Mouse (Mus musculus): Measurements from ENCODE around the gene Stt3b. TPM values are rescaled to one million over a fixed set of nuclear protein-coding genes. Genes with fewer than 3 reads are reported as not detected.

Stt3b gene
- not detected in 2 replicates for polyA plus RNA-seq (2012; ENCODE audit: insufficient read depth, insufficient read length, low replicate concordance, missing spikeins)

DNA sequence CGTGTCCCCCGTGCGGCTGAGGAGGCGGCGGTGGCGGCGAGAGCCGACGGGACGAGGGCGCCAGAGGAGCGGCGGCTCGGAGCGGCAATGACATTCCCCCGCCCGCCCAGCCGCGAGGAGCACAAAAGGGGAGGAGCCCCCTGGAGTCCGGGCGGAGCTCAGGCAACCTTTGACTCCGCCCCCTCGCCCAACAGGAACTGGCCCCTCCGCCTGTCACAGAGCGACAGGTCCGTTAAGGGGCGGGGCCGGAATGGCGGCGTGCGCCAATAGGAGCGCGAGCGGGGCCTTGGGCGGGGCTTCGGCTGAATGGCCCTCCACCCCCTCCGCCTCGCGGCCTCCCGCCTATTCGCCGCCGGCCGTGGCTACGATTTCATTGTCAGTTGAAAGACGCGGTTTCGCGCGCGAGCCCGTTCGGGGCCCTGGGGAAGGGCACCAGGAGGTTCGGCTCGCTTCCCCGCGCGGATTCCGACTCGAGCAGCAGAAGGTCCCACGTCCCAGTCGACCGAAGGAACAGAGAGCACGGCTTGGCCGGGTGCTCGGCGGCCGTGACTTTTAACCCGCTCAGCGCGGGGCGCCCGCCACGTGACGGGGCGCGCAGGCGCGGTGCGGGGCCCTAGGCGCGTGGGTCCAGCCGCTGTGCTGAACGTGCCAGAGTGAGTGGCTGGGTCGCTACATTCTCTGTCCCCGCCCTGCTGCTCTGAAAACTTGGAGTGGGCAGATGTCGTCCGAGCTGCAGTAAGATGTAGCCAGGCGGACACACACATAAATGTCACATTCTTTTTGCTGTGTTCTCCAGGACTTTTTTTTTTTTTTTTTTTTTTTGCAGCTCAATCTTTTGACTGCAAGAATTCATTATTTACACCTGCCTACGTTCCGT lies at the start of gene Stt3b:
Gene Stt3b (minus strand): TSS at position 76 of the 877 bp plus-strand sequence.
- TF ChIP-seq POLR2A (IDR thresholded peaks at IDR 0.05; ENCODE audit: insufficient read depth, low read depth, low read length) (peak; percentile 66; the same call in 1 of the 2 replicates), CTCF (IDR thresholded peaks at IDR 0.05; ENCODE audit: insufficient read depth, low read depth, low read length) (no peak)
- Histone ChIP-seq H3K4me1 (ENCODE audit: control insufficient read depth, insufficient read depth, low read length) (no peaks in the 10 kb centered on the region), H3K4me3 (ENCODE audit: insufficient read depth, low read depth, low read length) (peak within 1 kb of the TSS; percentile 87), H3K27ac (ENCODE audit: insufficient read depth, low read depth, low read length) (peak within 1 kb of the TSS; percentile 97)
- under 1% methylated on average over 85 of the region's 91 CpGs for WGBS

DNA sequence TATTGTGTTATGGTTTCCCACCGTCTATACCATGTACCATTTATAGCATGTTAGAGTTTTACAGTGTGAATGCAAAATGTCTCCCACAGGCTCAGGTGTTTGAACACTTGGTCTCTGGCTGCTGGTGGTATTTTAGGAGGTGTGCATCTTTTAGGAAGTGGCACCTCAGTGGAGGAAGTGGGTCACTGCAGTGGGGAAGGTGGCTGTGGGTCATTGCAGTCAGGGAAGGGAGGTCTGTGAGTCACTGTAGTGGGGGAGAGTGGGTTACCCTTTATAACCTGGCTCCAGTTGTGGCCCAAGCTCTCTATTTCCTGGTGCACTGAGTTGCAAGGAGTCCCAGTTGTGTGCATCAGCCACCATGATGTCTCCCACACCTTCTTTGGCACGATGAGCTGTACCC lies 48.2 kb upstream of the Stt3b start:
- H3K4me3 ChIP-seq (ENCODE audit: insufficient read depth, low read depth, low read length): no peak overlapping the region
- no peak for TF ChIP-seq CTCF (IDR thresholded peaks at IDR 0.05; ENCODE audit: insufficient read depth, low read depth, low read length)
- TF ChIP-seq POLR2A (IDR thresholded peaks at IDR 0.05; ENCODE audit: insufficient read depth, low read depth, low read length): no peak
- no peak overlapping the region for H3K27ac ChIP-seq (ENCODE audit: insufficient read depth, low read depth, low read length)
- 95% methylated on average over 2 of the region's 2 CpGs for WGBS
- H3K4me1 ChIP-seq (ENCODE audit: control insufficient read depth, insufficient read depth, low read length): no peaks in the 10 kb centered on the region

DNA sequence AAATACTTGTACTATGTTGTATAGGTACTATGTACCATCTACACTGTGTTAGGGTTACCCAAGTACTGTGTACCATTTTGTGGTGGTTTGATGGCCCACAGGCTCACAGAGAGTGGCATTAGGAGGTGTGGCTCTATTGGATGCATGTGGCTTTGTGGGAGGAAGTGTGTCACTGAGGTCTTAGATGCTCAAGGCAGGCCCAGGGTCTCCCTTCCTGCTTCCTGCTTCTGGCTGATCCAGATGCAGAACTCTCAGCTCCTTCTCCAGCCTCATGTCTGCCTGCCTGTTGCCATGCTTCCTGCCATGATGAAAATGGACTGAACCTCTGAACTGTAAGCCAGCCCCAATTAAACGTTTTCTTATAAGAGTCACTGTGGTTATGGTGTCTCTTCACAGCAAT lies 47.8 kb upstream of the Stt3b start:
- WGBS: 96% methylated on average over 1 of the region's 1 CpGs
- no peak for TF ChIP-seq CTCF (IDR thresholded peaks at IDR 0.05; ENCODE audit: insufficient read depth, low read depth, low read length)
- no peak for TF ChIP-seq POLR2A (IDR thresholded peaks at IDR 0.05; ENCODE audit: insufficient read depth, low read depth, low read length)
- H3K4me1 ChIP-seq (ENCODE audit: control insufficient read depth, insufficient read depth, low read length): no peaks in the 10 kb centered on the region

DNA sequence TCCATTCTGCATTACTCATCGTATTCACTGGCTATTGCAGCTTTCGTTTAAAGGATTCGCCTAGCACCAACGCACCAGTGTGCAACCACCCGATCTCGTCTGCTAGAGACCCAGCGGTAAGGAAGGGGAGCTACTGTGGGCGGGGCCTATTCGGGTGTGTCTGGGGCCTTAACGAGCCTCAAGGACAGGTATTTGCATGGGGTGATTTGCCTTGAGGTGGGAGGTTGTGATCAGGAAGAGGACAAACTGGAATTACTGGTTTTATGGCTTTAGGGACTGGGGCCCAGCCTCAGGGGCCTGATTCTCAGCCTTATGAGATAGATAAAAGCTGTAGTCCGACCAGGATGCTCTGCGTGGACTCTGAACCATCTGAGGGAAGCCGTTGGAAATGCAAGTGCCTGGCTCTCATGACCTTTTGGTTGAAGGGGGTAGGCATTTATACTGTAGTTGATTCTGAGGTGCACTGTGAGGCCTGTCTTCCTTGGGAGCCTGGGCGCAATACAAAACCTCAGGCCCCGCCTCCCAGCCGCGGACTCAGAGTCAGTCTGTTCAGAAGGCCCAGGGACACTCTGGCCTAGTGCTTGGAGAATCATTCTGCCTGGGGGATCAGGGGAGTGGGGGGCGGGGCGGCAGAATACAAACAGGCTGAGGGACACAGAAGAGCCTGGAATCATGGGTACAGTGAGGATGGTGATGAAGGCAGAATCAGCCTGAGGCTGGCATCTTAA lies 46.7 kb upstream of the Stt3b start:
- no peaks in the 10 kb centered on the region for H3K4me1 ChIP-seq (ENCODE audit: control insufficient read depth, insufficient read depth, low read length)
- TF ChIP-seq CTCF (IDR thresholded peaks at IDR 0.05; ENCODE audit: insufficient read depth, low read depth, low read length): no peak
- no peak for TF ChIP-seq POLR2A (IDR thresholded peaks at IDR 0.05; ENCODE audit: insufficient read depth, low read depth, low read length)
- 66% methylated on average over 19 of the region's 19 CpGs for WGBS
- H3K27ac ChIP-seq (ENCODE audit: insufficient read depth, low read depth, low read length): no peak overlapping the region
- H3K4me3 ChIP-seq (ENCODE audit: insufficient read depth, low read depth, low read length): no peak overlapping the region

More for the DNA sequence above, 47.8 kb upstream of the Stt3b start:
- H3K4me3 ChIP-seq (ENCODE audit: insufficient read depth, low read depth, low read length): no peak overlapping the region
- no peak overlapping the region for H3K27ac ChIP-seq (ENCODE audit: insufficient read depth, low read depth, low read length)

DNA sequence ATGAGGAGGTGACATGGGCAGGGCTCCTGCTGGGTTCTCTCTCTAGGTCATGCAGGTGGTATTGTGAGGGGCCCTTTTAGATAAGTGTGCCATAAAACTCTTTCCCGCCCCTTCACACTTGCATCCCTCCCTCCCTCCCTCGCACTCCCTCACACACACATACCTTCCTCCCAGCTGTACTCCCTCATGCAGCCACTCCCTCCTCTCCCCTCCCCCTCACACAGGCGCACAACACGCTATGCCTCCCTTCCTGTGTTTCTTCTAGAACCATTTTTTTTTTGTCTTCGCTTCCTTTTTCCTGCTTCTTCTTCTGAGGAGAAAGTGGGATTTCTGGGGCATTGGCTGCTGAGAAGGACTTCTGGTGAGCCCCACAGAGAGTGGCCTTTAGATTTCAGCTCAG lies 45.8 kb upstream of the Stt3b start:
- no peak overlapping the region for H3K27ac ChIP-seq (ENCODE audit: insufficient read depth, low read depth, low read length)
- no peak for TF ChIP-seq POLR2A (IDR thresholded peaks at IDR 0.05; ENCODE audit: insufficient read depth, low read depth, low read length)
- TF ChIP-seq CTCF (IDR thresholded peaks at IDR 0.05; ENCODE audit: insufficient read depth, low read depth, low read length): no peak
- no peaks in the 10 kb centered on the region for H3K4me1 ChIP-seq (ENCODE audit: control insufficient read depth, insufficient read depth, low read length)
- H3K4me3 ChIP-seq (ENCODE audit: insufficient read depth, low read depth, low read length): no peak overlapping the region
- WGBS: 77% methylated on average over 5 of the region's 5 CpGs

DNA sequence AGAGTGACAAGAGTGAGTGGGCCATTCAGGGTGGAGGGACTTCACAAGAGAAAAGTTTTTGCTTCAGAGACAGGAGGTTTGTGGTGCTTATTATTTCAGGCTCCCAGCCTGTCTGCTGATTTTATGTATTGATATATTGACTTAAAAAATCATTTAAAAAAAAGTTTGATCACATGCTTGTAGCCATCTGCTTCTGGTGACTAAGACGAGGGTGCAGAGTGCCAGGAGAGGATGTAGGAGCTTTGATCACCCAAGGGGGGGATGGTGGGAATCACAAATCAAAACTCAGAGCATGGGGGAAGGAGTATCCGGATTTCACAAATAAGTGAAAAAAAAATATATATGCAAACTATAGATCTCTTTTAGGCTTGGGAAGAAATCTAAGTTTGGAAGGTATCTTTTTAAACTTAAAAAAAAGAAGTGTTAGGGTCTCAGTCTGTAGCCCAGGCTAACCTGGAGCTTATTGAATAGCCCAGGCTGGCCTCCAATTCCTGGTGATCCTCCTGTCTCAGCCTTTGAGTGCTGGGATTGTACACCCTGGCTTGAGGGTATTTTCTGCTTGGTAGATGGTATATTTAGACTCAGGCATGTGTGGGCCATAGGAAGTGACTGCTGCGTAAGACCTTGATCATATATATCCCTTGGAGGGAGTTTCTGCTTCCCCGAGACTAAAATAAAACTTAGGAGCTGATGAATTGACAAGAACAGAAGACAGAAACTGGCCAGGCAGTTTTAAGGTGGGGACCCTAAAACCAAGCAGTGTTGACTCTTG lies 39.7 kb upstream of the Stt3b start:
- no peak for TF ChIP-seq CTCF (IDR thresholded peaks at IDR 0.05; ENCODE audit: insufficient read depth, low read depth, low read length)
- TF ChIP-seq POLR2A (IDR thresholded peaks at IDR 0.05; ENCODE audit: insufficient read depth, low read depth, low read length): no peak
- no peaks in the 10 kb centered on the region for H3K4me1 ChIP-seq (ENCODE audit: control insufficient read depth, insufficient read depth, low read length)
- H3K4me3 ChIP-seq (ENCODE audit: insufficient read depth, low read depth, low read length): no peak overlapping the region
- no peak overlapping the region for H3K27ac ChIP-seq (ENCODE audit: insufficient read depth, low read depth, low read length)
- WGBS: 86% methylated on average over 4 of the region's 4 CpGs

DNA sequence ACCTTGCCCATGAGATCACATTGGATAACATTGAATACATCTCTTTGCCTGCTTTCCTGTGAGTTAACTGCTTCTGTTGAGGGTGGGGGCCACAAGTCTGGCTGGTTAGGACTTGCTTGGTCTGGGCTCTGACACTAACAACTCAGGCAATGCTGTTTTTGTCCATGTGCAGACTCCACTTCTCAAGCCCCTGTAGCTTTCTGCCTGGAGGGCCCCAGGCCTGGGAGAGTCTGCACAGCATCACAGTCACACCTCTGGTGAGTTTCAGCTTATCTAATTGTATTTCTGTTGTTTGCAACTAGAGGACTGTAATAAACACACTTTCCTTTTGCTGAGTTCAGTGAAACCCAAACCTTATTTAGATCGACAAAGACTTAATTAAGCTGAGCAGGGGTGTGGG lies 38.9 kb upstream of the Stt3b start:
- H3K27ac ChIP-seq (ENCODE audit: insufficient read depth, low read depth, low read length): no peak overlapping the region
- H3K4me1 ChIP-seq (ENCODE audit: control insufficient read depth, insufficient read depth, low read length): no peaks in the 10 kb centered on the region
- WGBS: 35% methylated on average over 1 of the region's 1 CpGs
- TF ChIP-seq CTCF (IDR thresholded peaks at IDR 0.05; ENCODE audit: insufficient read depth, low read depth, low read length) (no peak), POLR2A (IDR thresholded peaks at IDR 0.05; ENCODE audit: insufficient read depth, low read depth, low read length) (no peak)
- H3K4me3 ChIP-seq (ENCODE audit: insufficient read depth, low read depth, low read length): no peak overlapping the region

DNA sequence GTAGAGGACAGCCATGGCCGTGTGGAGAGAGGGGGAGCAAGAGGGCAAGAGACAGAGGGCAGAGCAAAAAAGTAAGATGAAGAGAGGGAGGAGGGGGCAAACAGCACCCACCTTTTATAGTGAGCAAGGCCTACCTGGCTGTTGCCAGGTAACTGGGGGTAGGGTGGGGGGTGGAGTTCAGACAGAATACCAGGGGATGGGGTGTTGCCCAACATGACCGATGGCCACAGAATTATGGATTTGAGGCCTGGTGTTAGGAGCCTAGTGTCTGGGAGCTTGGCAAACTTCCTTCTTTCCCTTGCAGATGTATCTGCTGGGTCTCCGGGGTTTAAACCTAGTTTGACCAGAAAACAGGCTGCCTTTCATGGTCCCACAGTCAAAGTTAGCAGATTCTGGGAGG lies 34.7 kb upstream of the Stt3b start:
- no peak for TF ChIP-seq CTCF (IDR thresholded peaks at IDR 0.05; ENCODE audit: insufficient read depth, low read depth, low read length)
- no peak for TF ChIP-seq POLR2A (IDR thresholded peaks at IDR 0.05; ENCODE audit: insufficient read depth, low read depth, low read length)
- H3K27ac ChIP-seq (ENCODE audit: insufficient read depth, low read depth, low read length): no peak overlapping the region
- 94% methylated on average over 3 of the region's 3 CpGs for WGBS
- H3K4me3 ChIP-seq (ENCODE audit: insufficient read depth, low read depth, low read length): no peak overlapping the region
- H3K4me1 ChIP-seq (ENCODE audit: control insufficient read depth, insufficient read depth, low read length): no peaks in the 10 kb centered on the region
